Mouse (Mus musculus): ENCODE measurements around the gene Fstl1. TPM values are rescaled to one million over a fixed set of nuclear protein-coding genes. Genes with fewer than 3 reads are reported as not detected.

The Fstl1 gene
- total RNA-seq, 2 experiments from 2014 or later, result 31.7 to 36.9 TPM

GRCm38 (mm10) chr16:37812474-37812886, 35.8 kb downstream of the Fstl1 start:
- peak; percentile 74 to 86 for DNase-seq (ENCODE audit: low spot score in 2 of 2)
- intact Hi-C loops (cut with DNase I), result loop anchor here (1.0 to 5.0 kb wide), 3 partner anchors 55 to 134 kb away; partner anchors contain the start of gene Lrrc58

- DNase-seq (ENCODE audit: low spot score in 2 of 2), result peak in 1 of 2 experiments; percentile 27
- intact Hi-C loops (cut with DNase I), result loop anchor here (2.0 to 5.0 kb wide), 2 partner anchors 53 to 133 kb away; partner anchors contain the start of gene Lrrc58
Measured at GRCm38 (mm10) chr16:37813691-37814382, 37.2 kb downstream of the Fstl1 start.

- intact Hi-C loops (cut with DNase I), result loop anchor here (5.0 kb wide), 1 partner anchor 53 kb away; the partner anchor contains the start of gene Lrrc58
- DNase-seq (ENCODE audit: low spot score in 2 of 2), result peak; percentile 72 to 93
Measured at GRCm38 (mm10) chr16:37814383-37814971, 37.8 kb downstream of the Fstl1 start.

GRCm38 (mm10) chr16:37817986-37818385, 41.3 kb downstream of the Fstl1 start:
- intact Hi-C loops (cut with DNase I), result no loop called here
- no peak for DNase-seq (ENCODE audit: low spot score in 2 of 2)

- intact Hi-C loops (cut with DNase I), result no loop called here
- no peak for DNase-seq (ENCODE audit: low spot score in 2 of 2)
Measured at GRCm38 (mm10) chr16:37823949-37824348, 47.3 kb downstream of the Fstl1 start.

GRCm38 (mm10) chr16:37824778-37825505, 48.3 kb downstream of the Fstl1 start:
- peak; percentile 27 to 80 for DNase-seq (ENCODE audit: low spot score in 2 of 2)
- intact Hi-C loops (cut with DNase I), result no loop called here

GRCm38 (mm10) chr16:37826286-37826685, 49.6 kb downstream of the Fstl1 start:
- intact Hi-C loops (cut with DNase I), result no loop called here
- DNase-seq (ENCODE audit: low spot score in 2 of 2), result no peak

- intact Hi-C loops (cut with DNase I), result no loop called here
- DNase-seq (ENCODE audit: low spot score in 2 of 2), result no peak
Measured at GRCm38 (mm10) chr16:37831041-37831440, 54.4 kb downstream of the Fstl1 start.

- DNase-seq (ENCODE audit: low spot score in 2 of 2), result no peak
- intact Hi-C loops (cut with DNase I), result no loop called here
Measured at GRCm38 (mm10) chr16:37837571-37837970, 60.9 kb downstream of the Fstl1 start.

GRCm38 (mm10) chr16:37842439-37842838, 65.8 kb downstream of the Fstl1 start:
- no peak for DNase-seq (ENCODE audit: low spot score in 2 of 2)
- intact Hi-C loops (cut with DNase I), result no loop called here

- DNase-seq (ENCODE audit: low spot score in 2 of 2), result no peak
- intact Hi-C loops (cut with DNase I), result no loop called here
Measured at GRCm38 (mm10) chr16:37843740-37844139, 67.1 kb downstream of the Fstl1 start.

GRCm38 (mm10) chr16:37845202-37845925, 68.7 kb downstream of the Fstl1 start:
- no peak for DNase-seq (ENCODE audit: low spot score in 2 of 2)

GRCm38 (mm10) chr16:37847081-37847480, 70.4 kb downstream of the Fstl1 start:
- DNase-seq (ENCODE audit: low spot score in 2 of 2), result no peak
- intact Hi-C loops (cut with DNase I), result no loop called here

More at GRCm38 (mm10) chr16:37845202-37845925, 68.7 kb downstream of the Fstl1 start:
- intact Hi-C loops (cut with DNase I), result no loop called here

- DNase-seq (ENCODE audit: low spot score in 2 of 2), result no peak
Measured at GRCm38 (mm10) chr16:37851366-37851765, 74.7 kb downstream of the Fstl1 start.

GRCm38 (mm10) chr16:37853279-37853678, 76.6 kb downstream of the Fstl1 start:
- intact Hi-C loops (cut with DNase I), result no loop called here
- DNase-seq (ENCODE audit: low spot score in 2 of 2), result no peak

More at GRCm38 (mm10) chr16:37851366-37851765, 74.7 kb downstream of the Fstl1 start:
- intact Hi-C loops (cut with DNase I), result no loop called here

- intact Hi-C loops (cut with DNase I), result no loop called here
Measured at GRCm38 (mm10) chr16:37854054-37854453, 77.4 kb downstream of the Fstl1 start.

GRCm38 (mm10) chr16:37854593-37854992, 77.9 kb downstream of the Fstl1 start:
- no peak for DNase-seq (ENCODE audit: low spot score in 2 of 2)
- intact Hi-C loops (cut with DNase I), result no loop called here

More at GRCm38 (mm10) chr16:37854054-37854453, 77.4 kb downstream of the Fstl1 start:
- DNase-seq (ENCODE audit: low spot score in 2 of 2), result no peak

GRCm38 (mm10) chr16:37855583-37855982, 78.9 kb downstream of the Fstl1 start:
- intact Hi-C loops (cut with DNase I), result no loop called here
- DNase-seq (ENCODE audit: low spot score in 2 of 2), result no peak

GRCm38 (mm10) chr16:37856327-37856726, 79.7 kb downstream of the Fstl1 start:
- no peak for DNase-seq (ENCODE audit: low spot score in 2 of 2)
- intact Hi-C loops (cut with DNase I), result no loop called here

- no peak for DNase-seq (ENCODE audit: low spot score in 2 of 2)
- intact Hi-C loops (cut with DNase I), result no loop called here
Measured at GRCm38 (mm10) chr16:37857495-37857894, 80.8 kb downstream of the Fstl1 start.

Data from left cerebral cortex, postnatal 25 days (tissue).